Comparison of ENCODE assay signal across 10 mouse cellular contexts in the genomic region with DNA sequence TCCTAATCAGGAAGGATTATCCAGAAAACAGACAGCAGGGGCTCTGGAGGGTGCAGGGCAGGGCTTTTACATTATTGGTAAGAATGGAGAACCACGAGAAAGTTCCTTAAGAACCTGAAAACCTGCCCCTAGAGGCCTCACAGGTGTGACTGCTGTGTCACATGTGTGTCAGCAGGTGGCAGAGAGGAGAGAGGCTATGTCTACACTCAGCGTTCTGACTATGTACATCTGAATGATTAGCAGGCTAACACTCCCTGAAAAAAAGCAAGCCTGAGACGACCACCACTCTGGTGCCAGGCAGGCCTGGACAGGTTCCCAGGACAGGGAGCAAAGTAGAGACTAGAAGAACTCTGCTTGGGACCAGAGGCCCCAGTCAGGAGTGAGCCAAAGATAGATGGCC. TPM values are rescaled to one million over a fixed set of nuclear protein-coding genes. Genes with fewer than 3 reads are reported as not detected.
DNase-seq lines count a peak whose midpoint lies in the region; ATAC-seq and TF ChIP-seq lines count a peak whose summit lies in the region.
"Had no signal": no experiment of that assay in that cellular context is flagged by ENCODE, and none has a peak within 500 bp of the region (broad histone marks: within the 10 kb centered on the region; RNA-seq: fewer than 3 reads in every experiment).

No protein-coding gene starts in this region.

- TF ChIP-seq EP300 in lung, postnatal 0 days (IDR thresholded peaks at IDR 0.05), result no peak

- no peaks in the 10 kb centered on the region for H3K27me3 ChIP-seq in lung, postnatal 0 days (replicated peaks; ENCODE audit: insufficient read depth, low read length)

- no peak overlapping the region for H3K9ac ChIP-seq in lung, postnatal 0 days (replicated peaks; ENCODE audit: low read depth)

- TF ChIP-seq CTCF in lung, postnatal 0 days (IDR thresholded peaks at IDR 0.05), result peak; percentile 76

- peak; percentile 44; the same call in 1 of the 2 replicates for ATAC-seq in lung, postnatal 0 days

- H3K4me3 ChIP-seq in lung, postnatal 0 days (ENCODE audit: low read depth, low read length), result no peak overlapping the region

- no peaks in the 10 kb centered on the region for H3K36me3 ChIP-seq in lung, postnatal 0 days (ENCODE audit: insufficient read depth, low read length)

- WGBS in lung, postnatal 0 days, result 14% methylated on average over 3 of the region's 3 CpGs

- no peak overlapping the region for H3K27ac ChIP-seq in lung, postnatal 0 days (ENCODE audit: low read length)

- H3K4me2 ChIP-seq in lung, postnatal 0 days (replicated peaks; ENCODE audit: low read depth, low read length), result no peak overlapping the region

- no peaks in the 10 kb centered on the region for H3K4me1 ChIP-seq in lung, postnatal 0 days (ENCODE audit: insufficient read depth, low read depth, low read length)

- H3K9me3 ChIP-seq in lung, postnatal 0 days (ENCODE audit: low read length), result no peaks in the 10 kb centered on the region

- DNase-seq in urinary bladder, postnatal 14 days (ENCODE audit: low spot score), result peak; percentile 5
- DNase-seq in urinary bladder, postnatal 4 days (ENCODE audit: low spot score in 2 of 2), result no peak
- peak; percentile 7 for DNase-seq in c-Kit-positive CD71-positive TER-119-negative erythroid progenitor cells, embryonic 14.5 days (ENCODE audit: low read depth)
- peak; percentile 33 for DNase-seq in lung, postnatal 0 days (ENCODE audit: low spot score)
- no peak for DNase-seq in layer of hippocampus, postnatal 25 days (ENCODE audit: extremely low spot score in 1 of 2, low spot score in 1 of 2)
- DNase-seq in frontal cortex, postnatal 36 days (ENCODE audit: low spot score in 2 of 2), result no peak
- no peak for DNase-seq in ovary, postnatal 36 days (ENCODE audit: low spot score)
- DNase-seq: gastrocnemius, postnatal 25 days had no signal

RNA-seq across cellular contexts. Expression of a gene that starts 23.8 kb away (rescaled TPM):
- polyA plus RNA-seq in lung, postnatal 0 days (2015; fragmentation: Nextera tagmentation; extraction: Ambion mirVana), result not detected in 2 replicates
- not detected for total RNA-seq in layer of hippocampus, postnatal 25 days (2021)
- total RNA-seq: common myeloid progenitor, adult 5-6 weeks; gastrocnemius, postnatal 25 days; neutrophil, adult 5-6 weeks had no signal

RNA-seq across cellular contexts. Expression of a gene that starts 49.3 kb away (rescaled TPM):
- 27.4 and 30.1 TPM in 2 replicates for polyA plus RNA-seq in lung, postnatal 0 days (2015; fragmentation: Nextera tagmentation; extraction: Ambion mirVana)
- total RNA-seq in layer of hippocampus, postnatal 25 days (2021), result 10 to 100 TPM; 27.9 to 29.2 TPM

Comparison
In these comparisons a context has a peak if more than half of its experiments do, and no peak if none do; other contexts are left out.
1. DNase-seq: peak in urinary bladder, postnatal 14 days (single experiment), c-Kit-positive CD71-positive TER-119-negative erythroid progenitor cells, embryonic 14.5 days (single experiment) and lung, postnatal 0 days (single experiment); none in urinary bladder, postnatal 4 days (0 of 2), layer of hippocampus, postnatal 25 days (0 of 2), frontal cortex, postnatal 36 days (0 of 2) and ovary, postnatal 36 days (single experiment).